Mouse (Mus musculus) CD4-positive, CD25-positive, alpha-beta regulatory T cell, adult 2 months (primary cell): Measurements from ENCODE around the gene Tprkb.
"Not testable (repeated sequence)": the region's sequence is repeated elsewhere in the genome, so short reads cannot be mapped to it uniquely, and the experiment has no call there.

Experiments used
- DNase-seq: peaks from one replicate; pipeline ENCODE4 v3.0.0-alpha.2; 2012; ENCODE audit warnings: low read depth, low spot score

Gene Tprkb

GRCm38 (mm10) chr6:85915539-85916513 is 4.2 kb downstream of the Tprkb start, which contains the start of gene Nat8f1:
Nat8f1 (minus strand) TSS chr6:85915687.
- peak; percentile 91 for DNase-seq

GRCm38 (mm10) chr6:85916596-85916995 is 4.9 kb downstream of the Tprkb start:
- no peak for DNase-seq

GRCm38 (mm10) chr6:85918341-85918740 is 6.7 kb downstream of the Tprkb start:
- not testable (repeated sequence) for DNase-seq

GRCm38 (mm10) chr6:85919401-85919800 is 7.7 kb downstream of the Tprkb start:
- no peak for DNase-seq

- DNase-seq = no peak
These were observed 12.0 kb downstream of the Tprkb start for GRCm38 (mm10) chr6:85923643-85924042.

DNA sequence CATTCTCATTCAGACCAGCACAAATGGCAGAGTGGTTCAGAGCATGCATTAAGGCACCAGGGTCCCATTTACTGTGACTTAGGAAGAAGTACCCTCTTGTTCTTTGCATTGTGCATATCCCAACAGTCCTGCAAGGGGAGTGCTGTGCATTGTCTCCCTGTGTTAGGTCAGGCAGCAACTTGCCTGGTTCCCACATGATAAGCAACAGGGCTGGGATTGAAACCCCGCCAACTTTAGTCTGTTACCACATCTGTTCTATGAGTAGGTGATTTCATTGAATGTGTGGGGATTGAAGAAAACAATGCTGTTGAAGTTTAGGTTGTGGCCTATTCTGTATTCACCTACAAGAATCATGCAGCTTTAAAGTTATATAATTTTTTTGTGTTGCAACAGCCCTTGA is 15.0 kb downstream of the Tprkb start:
- no peak for DNase-seq

- no peak for DNase-seq
These were observed 16.1 kb downstream of the Tprkb start for GRCm38 (mm10) chr6:85927476-85928464.

- no peak for DNase-seq
These were observed 17.6 kb downstream of the Tprkb start for GRCm38 (mm10) chr6:85929312-85929711.

GRCm38 (mm10) chr6:85934047-85934446 is 22.4 kb downstream of the Tprkb start:
- no peak for DNase-seq

- DNase-seq = peak; percentile 34
These were observed 24.0 kb downstream of the Tprkb start for GRCm38 (mm10) chr6:85935646-85936045.

DNA sequence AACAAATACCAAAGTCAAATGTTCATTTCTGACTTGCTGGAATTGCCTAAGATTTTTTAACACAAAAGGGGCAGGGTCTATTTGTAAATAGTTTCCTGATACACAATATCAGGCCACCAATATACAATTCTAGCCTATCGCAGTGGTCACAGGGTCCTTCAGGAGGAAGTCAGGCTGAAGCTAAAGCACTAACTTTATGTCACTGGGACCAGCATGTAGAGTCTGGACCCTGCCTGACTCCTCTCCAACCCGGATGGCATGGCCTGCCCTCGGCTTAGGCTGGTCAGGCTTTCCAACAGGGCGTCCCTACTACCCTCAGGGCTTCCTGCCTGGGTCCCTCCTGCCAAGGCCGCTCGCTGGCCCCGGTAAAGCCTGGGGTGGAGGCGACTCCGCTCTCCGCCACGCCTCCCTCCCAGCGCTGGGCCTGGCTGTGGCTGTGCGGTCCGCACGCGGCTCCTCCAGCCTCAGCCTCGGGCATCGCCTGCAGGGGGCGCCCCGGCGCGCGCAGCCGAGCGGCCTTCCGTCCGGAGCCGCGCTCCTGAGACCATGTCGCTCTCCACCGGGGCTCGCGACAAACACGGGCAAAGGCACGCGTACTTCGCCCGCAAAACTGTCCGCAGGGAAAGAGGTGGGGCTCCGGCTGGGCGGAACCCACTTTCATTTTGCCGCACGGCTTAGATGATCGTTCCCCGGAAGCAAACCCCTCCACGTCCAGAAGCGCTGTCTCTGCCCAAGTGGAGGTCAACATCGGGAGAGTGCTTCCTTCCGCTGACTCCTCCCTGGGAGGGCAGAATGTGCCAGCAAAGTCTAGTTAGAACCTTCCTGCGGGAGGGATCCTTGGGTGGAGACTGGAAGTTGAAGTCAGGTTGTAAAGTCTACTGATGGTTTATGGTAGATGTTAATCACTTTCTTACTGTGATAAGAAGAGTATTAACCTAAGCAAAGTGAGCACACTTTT is 25.1 kb downstream of the Tprkb start:
- DNase-seq = peak; percentile 74

- peak; percentile 17 for DNase-seq
These were observed 27.0 kb downstream of the Tprkb start for GRCm38 (mm10) chr6:85938701-85939100.

DNA sequence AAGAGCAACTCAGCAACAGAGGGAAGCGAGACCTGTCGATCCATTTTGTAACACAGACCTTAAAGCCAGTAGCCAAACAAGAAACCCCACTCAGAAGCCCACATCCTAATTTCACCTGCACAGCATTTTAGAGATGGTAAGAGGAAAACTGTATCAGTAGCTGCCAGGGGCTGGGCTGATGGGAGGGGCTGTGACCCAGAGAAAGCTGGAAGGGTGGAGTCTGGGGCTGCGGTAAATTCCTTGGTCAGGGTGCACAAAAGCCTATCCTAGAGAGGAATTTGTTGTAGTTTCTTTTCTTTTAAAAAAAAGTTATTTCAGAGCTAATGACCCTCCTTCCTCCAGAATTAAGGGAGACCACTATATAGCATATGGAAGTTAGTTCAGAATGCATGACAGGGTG is 30.8 kb downstream of the Tprkb start:
- DNase-seq = no peak

GRCm38 (mm10) chr6:85948549-85948948 is 36.9 kb downstream of the Tprkb start:
- DNase-seq = no peak

- no peak for DNase-seq
These were observed 45.9 kb downstream of the Tprkb start for GRCm38 (mm10) chr6:85957581-85957980.

DNA sequence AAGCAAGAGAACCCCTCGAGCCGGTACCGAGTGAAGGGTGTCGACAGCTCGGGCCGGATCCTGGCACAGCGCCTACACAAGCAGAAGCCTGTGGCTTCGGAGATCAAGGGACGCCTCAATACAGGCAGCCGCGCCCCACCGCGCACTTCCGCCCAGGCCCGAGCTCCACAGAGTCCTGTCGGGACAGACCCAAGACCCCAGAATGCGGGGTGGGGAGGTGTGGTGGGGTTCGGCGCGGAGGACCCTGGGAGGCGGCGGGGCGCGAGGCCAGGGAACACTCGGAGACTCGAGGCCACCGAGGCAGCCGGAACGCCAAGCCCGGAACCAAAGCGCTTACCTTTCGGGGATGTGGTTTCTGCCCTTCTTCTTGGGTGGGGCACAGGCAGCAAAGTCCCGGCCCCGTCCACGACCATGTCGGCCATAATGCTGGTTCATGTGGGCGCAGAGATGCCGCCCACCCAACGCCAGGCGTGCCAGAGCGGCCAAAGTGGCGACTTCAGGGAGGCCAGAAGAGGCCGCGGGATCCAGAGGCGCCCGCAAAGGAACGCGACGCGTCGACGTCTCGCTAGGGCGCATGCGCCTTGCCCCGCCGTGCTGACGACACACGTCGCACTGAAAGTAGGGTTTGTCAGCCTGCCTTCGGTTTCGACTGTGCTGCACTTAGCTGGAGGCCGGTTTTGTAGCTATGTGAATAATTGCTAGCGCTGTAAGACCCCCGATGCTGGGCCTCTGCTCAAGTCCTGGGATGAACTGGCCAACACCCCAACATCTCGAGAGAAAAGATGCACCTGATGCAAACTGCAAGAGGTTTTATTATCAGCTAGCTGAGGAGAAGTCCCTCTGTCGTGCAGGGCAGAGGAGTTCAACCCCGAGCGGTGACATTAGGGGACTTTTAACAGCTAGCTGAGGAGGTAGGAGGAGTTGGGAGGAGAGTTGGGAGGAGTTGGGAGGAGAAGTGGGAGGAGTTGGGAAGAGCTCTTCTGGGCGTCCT is 49.7 kb downstream of the Tprkb start, which contains the start of gene Dusp11:
Gene Dusp11 (minus strand): TSS at position 567 of the 991 bp plus-strand sequence.
- DNase-seq = peak; percentile 96

DNA sequence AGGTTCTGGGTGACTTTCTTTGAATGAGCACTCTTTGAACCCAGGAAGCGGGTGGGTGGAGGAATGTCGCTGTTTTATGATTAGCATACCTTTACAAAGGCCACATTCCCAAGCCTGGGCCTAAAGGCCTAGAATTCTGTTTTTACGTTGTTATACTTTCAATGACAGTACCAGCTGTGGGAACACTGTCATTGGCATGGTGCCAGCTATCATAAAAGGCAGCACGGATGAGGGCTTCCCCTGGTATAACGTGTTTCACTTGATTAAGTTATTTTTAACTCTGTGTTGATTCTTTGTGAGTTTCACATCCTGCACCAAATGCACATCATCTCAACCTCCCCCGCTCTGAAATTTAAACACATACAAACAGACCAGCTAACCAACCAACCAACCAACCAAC is 54.4 kb downstream of the Tprkb start:
- peak; percentile 85 for DNase-seq

GRCm38 (mm10) chr6:85966686-85967085 is 55.0 kb downstream of the Tprkb start:
- peak; percentile 67 for DNase-seq

- DNase-seq = no peak
These were observed 58.2 kb downstream of the Tprkb start for GRCm38 (mm10) chr6:85969889-85970288.
